Mouse (Mus musculus): ENCODE measurements around the gene Plekhg1.
A peak's percentile ranks its signal among the peaks of the same experiment; 100 is the strongest.

DNA sequence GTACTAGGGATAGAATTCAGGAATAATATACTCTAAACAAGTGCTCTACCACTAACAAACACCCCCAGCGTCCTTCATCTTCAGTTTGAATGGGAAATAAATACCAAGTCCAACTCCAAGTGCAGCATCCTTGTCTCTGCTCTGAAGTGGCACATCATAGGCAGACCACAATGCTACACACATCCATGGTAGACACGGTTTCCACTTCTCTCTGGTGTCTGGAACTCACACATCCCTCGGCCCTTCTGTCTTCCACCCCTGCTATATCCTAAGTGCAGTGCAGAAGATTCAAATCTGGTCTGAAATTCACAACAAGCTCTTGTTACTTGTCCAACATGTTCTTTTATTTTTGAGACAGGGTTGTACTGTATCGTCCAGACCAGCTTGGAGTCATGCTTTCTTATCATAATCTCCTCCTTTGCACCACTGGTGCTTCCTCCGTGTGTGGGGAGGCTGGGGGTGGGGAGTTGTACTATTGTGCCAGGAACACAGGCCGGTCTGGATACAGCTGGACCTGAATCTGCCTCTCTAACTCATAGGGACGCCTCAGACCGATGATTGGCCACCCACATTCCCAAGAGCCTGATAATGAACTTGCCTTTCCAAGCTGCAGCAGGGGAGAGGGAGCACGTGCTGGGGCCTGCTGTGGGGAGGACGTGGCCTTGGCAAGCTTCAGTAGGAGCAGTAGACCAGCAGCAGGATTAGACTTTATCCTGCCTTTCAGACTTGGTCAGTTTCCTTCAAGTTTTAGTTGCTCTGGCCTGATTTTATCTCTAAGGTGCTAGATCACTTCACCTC lies 70.5 kb downstream of the Plekhg1 start:
- TF ChIP-seq CTCF (IDR thresholded peaks at IDR 0.05), result no peak
- no peak for TF ChIP-seq POLR2A (IDR thresholded peaks at IDR 0.05; ENCODE audit: insufficient read depth, low read depth, low read length)
- peak; percentile 47; the same call in 1 of the 2 replicates for TF ChIP-seq EP300 (IDR thresholded peaks at IDR 0.05; ENCODE audit: insufficient read depth, low read depth, low read length)
